Mouse (Mus musculus) lung, embryonic 14.5 days (tissue): ENCODE measurements around the gene Gcc1. TPM values are rescaled to one million over a fixed set of nuclear protein-coding genes. Genes with fewer than 3 reads are reported as not detected.

ENCODE experiments used
- ATAC-seq: fragments of 200-750 bp; cut with Nextera tagmentation; 2 replicates; pipeline ENCODE4 v1.8.0; 2017; ENCODE audit warnings: mild to moderate bottlenecking, moderate TSS enrichment, moderate library complexity; ENCODE audit not compliant: insufficient read depth
- DNase-seq: peaks from one replicate; pipeline ENCODE4 v3.0.0-alpha.2; 2015
- H3K27ac ChIP-seq: fragments of 300-500 bp; sonication (generic); 2 replicates; pipeline ENCODE4 v1.5.1; 2014; ENCODE audit warnings: low read depth, mild to moderate bottlenecking, moderate library complexity
- H3K27me3 ChIP-seq: fragments of 300-500 bp; sonication (generic); 2 replicates; pipeline ENCODE4 v1.6.1; 2014; ENCODE audit warnings: low read length, control low read depth; ENCODE audit not compliant: insufficient read depth
- H3K36me3 ChIP-seq: fragments of 300-500 bp; sonication (generic); 2 replicates; pipeline ENCODE4 v1.6.1; 2014; ENCODE audit warnings: control low read depth; ENCODE audit not compliant: insufficient read depth
- H3K4me1 ChIP-seq: fragments of 300-500 bp; sonication (generic); 2 replicates; pipeline ENCODE4 v1.6.1; 2014; ENCODE audit warnings: antibody characterized with exemption, control low read depth; ENCODE audit not compliant: insufficient read depth
- H3K4me2 ChIP-seq: fragments of 300-500 bp; sonication (generic); 2 replicates; pipeline ENCODE4 v1.6.1; 2014; ENCODE audit warnings: mild to moderate bottlenecking
- H3K4me3 ChIP-seq: fragments of 300-500 bp; sonication (generic); 2 replicates; pipeline ENCODE4 v1.5.1; 2014; ENCODE audit warnings: low read depth, low read length
- H3K9ac ChIP-seq: fragments of 300-500 bp; sonication (generic); 2 replicates; pipeline ENCODE4 v1.6.1; 2014
- H3K9me3 ChIP-seq: fragments of 300-500 bp; sonication (generic); 2 replicates; pipeline ENCODE4 v1.6.1; 2016; ENCODE audit warnings: low read depth, low read length, control low read depth
- CTCF ChIP-seq: IDR thresholded peaks from 2 replicates; pipeline ENCODE4 v1.5.1; 2016; ENCODE audit warnings: antibody characterized with exemption, low read depth
- WGBS: fragments of 180-500 bp; shearing (Covaris S2); extraction: QIAGEN DNeasy Blood & Tissue Kit; methylation state at CpG from one replicate; pipeline ENCODE4 v1.1.7; 2014; 5-methylcytosine and 5-hydroxymethylcytosine counted together
- polyA plus RNA-seq: library from polyadenylated mRNA; unstranded; fragments of >200 nt; fragmentation: Nextera tagmentation; extraction: Ambion mirVana; gene quantifications from 2 replicates; pipeline ENCODE4 v1.2.1, GENCODE M21; 2014

The Gcc1 gene
- polyA plus RNA-seq, 1 experiment from 2014 or later, result 7.1 TPM

DNA sequence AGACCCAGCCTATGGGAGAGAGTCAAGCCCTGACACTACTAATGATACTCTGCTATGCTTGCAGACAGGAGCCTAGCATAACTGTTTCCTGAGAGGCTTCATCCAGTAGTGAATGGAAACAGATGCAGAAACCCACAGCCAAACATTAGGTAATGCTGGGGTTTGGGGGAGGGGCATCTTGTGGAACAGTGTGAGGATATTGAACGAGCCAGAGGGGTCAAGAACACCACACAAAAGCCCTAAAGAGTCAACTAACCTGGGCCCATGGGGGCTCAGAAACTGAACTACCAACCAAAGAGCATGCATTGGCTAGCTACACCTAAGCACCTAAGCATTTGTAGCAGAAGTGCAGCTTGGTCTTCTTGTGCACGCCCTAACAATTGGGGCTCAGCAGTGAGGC lies 17.0 kb downstream of the Gcc1 start:
- no peak overlapping the region for H3K27ac ChIP-seq
- no peak overlapping the region for H3K4me2 ChIP-seq
- no peak for TF ChIP-seq CTCF
- no peak overlapping the region for H3K4me3 ChIP-seq
- H3K36me3 ChIP-seq, result peaks cover 9% of the 10 kb centered on the region; the same call in 1 of the 2 replicates
- H3K27me3 ChIP-seq, result no peaks in the 10 kb centered on the region
- no peaks in the 10 kb centered on the region for H3K9me3 ChIP-seq
- 68% methylated on average over 2 of the region's 2 CpGs for WGBS
- DNase-seq (no peak), ATAC-seq (no peak)
- H3K9ac ChIP-seq, result no peak overlapping the region
- H3K4me1 ChIP-seq, result no peaks in the 10 kb centered on the region

DNA sequence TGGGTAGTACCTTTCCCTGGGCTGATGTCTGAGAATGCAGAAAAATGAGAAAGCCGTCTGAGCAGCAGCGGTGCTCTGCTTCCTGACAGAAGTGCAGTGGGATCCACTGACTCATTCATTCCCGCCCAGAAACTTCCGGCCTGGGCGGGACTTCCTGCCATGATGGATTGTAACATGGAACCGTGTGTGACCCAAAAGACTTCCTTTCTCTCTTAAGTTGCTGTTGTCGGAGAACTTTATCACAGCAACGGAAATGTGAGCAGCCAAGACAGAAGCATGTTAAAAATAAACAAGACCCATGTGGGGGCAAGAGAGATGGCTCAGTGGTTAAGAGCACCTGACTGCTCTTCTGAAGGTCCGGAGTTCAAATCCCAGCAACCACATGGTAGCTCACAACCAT lies 18.1 kb downstream of the Gcc1 start:
- ATAC-seq (no peak), DNase-seq (peak; percentile 59)
- TF ChIP-seq CTCF, result no peak
- H3K9ac ChIP-seq, result no peak overlapping the region
- H3K27ac ChIP-seq, result no peak overlapping the region
- WGBS, result 65% methylated on average over 9 of the region's 9 CpGs
- H3K36me3 ChIP-seq, result 0 out of 2 replicates have a peak, but pooled peaks cover 1% of the 10 kb centered on the region
- H3K9me3 ChIP-seq, result no peaks in the 10 kb centered on the region
- H3K4me3 ChIP-seq, result no peak overlapping the region
- H3K4me2 ChIP-seq, result no peak overlapping the region
- no peaks in the 10 kb centered on the region for H3K27me3 ChIP-seq
- H3K4me1 ChIP-seq, result no peaks in the 10 kb centered on the region

DNA sequence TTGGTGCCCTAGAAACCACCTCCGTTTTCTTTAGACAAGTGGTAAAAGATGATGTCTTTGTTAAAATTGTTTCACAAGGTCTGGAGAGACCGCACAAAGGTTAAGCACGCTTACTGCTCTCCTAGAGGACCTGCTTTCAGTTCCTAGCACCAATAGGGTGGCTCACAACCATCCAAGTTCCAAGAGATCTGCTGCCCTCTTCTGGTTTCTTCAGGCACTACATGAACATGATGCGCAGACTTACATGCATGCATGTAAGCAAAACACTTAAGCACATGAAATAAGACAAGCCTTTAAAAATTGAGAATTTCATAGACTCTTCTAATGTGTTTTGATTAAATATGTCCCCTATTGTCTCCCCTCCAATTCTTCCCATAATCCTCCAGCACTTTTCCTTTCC lies 28.4 kb downstream of the Gcc1 start:
- 88% methylated on average over 4 of the region's 4 CpGs for WGBS
- Histone ChIP-seq H3K36me3 (no peaks in the 10 kb centered on the region), H3K4me1 (no peaks in the 10 kb centered on the region), H3K27me3 (peaks cover 27% of the 10 kb centered on the region), H3K4me2 (no peak overlapping the region), H3K9ac (no peak overlapping the region), H3K4me3 (no peak overlapping the region), H3K27ac (no peak overlapping the region), H3K9me3 (no peaks in the 10 kb centered on the region)
- peak; percentile 46; the same call in 1 of the 2 replicates for TF ChIP-seq CTCF
- peak; percentile 26 for DNase-seq
- ATAC-seq, result no peak

DNA sequence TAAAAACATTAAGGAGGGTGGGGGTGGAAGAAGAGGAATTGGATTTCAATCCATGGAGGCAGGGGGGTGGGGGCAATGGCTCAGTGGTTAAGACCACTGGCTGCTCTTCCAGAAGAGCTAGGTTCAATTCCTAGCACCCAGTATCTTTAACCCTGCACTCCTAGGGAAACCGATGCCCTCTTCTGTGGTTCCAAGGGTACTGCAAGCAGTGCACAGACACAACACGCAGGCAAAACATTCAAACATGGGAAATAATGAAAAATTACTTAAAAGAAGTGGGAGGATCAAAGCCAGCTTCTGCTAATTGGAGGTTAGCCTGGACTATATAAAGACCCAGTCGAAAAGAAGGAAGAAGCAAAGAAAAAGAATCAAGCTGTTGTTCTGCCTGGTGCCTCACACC lies 29.5 kb downstream of the Gcc1 start:
- Histone ChIP-seq H3K27me3 (peaks cover 27% of the 10 kb centered on the region), H3K4me2 (no peak overlapping the region), H3K36me3 (no peaks in the 10 kb centered on the region), H3K27ac (no peak overlapping the region), H3K9me3 (no peaks in the 10 kb centered on the region), H3K9ac (no peak overlapping the region), H3K4me1 (no peaks in the 10 kb centered on the region), H3K4me3 (no peak overlapping the region)
- peak; percentile 25; the same call in 1 of the 2 replicates for TF ChIP-seq CTCF
- ATAC-seq (no peak), DNase-seq (no peak)
- 81% methylated on average over 3 of the region's 3 CpGs for whole genome bisulfite sequencing

DNA sequence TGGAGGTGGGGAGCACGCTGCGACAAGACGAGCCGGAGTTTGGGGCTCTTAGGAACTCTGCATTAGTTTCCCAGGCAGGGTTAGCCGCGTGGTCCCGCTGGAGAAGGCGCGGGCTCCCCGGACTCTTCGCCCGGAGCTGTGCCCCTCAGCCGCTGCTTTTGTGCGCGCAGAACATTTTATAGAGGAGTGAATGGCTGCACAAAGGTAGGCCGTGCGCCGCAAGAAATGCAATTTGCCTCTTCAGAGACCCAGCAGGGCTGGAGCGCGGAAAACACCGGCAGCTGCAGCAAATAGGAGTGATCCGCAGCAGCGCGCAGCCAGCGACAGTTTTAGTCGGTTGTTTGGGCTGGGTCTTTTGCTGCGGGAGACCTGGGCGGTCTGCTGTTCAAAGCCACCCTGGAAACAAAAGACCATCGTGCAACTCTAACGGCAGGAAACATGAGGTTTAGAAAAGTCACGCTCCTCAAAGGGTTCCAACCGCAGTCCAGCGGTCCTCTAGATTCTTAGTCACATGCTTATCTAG lies 30.4 kb downstream of the Gcc1 start, which contains the start of gene Zfp800:
Gene Zfp800 (minus strand): TSS at position 325 of the 523 bp plus-strand sequence.
- H3K4me1 ChIP-seq, result no peaks in the 10 kb centered on the region
- peak within 1 kb of the TSS; percentile 65 for H3K4me2 ChIP-seq
- H3K4me3 ChIP-seq, result peak within 1 kb of the TSS; percentile 34
- peak; percentile 52 for DNase-seq
- 2% methylated on average over 33 of the region's 33 CpGs for WGBS
- H3K9ac ChIP-seq, result peak within 1 kb of the TSS; percentile 33; the same call in 1 of the 2 replicates
- H3K27ac ChIP-seq, result no peak within 1 kb of the TSS
- ATAC-seq, result no peak
- no peaks in the 10 kb centered on the region for H3K36me3 ChIP-seq
- H3K9me3 ChIP-seq, result no peaks in the 10 kb centered on the region
- peaks cover 27% of the 10 kb centered on the region for H3K27me3 ChIP-seq
- no peak for TF ChIP-seq CTCF

DNA sequence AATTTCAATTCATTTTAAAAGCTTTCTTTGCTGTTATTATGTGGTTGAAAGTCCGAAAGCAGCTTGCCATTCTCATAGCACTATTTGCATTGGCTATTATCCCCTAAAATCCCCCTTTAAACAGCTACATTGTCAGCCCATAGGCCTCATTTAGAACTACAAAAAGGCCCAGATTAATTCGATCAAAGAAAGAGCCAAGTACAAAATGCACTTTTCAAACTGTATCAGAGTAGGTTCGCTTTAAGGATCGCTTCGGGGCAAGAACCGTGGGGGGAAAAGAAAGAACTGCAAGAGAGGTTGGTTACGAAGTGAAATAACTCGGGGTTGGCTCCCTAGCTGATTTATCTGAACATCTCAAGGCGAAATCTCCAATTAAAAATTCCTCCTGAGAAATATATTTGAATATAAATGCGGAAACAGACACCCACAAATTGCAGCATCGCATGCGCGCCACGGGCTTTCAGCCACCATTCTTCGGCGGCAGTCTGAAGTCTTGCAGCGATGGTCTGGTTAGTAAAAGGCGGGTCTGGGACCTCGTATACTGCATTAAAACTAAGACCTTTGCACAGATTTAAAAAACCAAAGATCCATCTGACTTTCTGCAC lies 31.2 kb downstream of the Gcc1 start:
- no peak overlapping the region for H3K27ac ChIP-seq
- H3K4me1 ChIP-seq, result no peaks in the 10 kb centered on the region
- ATAC-seq, result no peak
- peak overlapping the region; percentile 65 for H3K4me2 ChIP-seq
- H3K9ac ChIP-seq, result no peak overlapping the region
- no peaks in the 10 kb centered on the region for H3K9me3 ChIP-seq
- WGBS, result 3% methylated on average over 19 of the region's 19 CpGs
- no peak for TF ChIP-seq CTCF
- peaks cover 27% of the 10 kb centered on the region for H3K27me3 ChIP-seq
- peak; percentile 66 for DNase-seq
- H3K36me3 ChIP-seq, result no peaks in the 10 kb centered on the region
- H3K4me3 ChIP-seq, result peak overlapping the region; percentile 34

DNA sequence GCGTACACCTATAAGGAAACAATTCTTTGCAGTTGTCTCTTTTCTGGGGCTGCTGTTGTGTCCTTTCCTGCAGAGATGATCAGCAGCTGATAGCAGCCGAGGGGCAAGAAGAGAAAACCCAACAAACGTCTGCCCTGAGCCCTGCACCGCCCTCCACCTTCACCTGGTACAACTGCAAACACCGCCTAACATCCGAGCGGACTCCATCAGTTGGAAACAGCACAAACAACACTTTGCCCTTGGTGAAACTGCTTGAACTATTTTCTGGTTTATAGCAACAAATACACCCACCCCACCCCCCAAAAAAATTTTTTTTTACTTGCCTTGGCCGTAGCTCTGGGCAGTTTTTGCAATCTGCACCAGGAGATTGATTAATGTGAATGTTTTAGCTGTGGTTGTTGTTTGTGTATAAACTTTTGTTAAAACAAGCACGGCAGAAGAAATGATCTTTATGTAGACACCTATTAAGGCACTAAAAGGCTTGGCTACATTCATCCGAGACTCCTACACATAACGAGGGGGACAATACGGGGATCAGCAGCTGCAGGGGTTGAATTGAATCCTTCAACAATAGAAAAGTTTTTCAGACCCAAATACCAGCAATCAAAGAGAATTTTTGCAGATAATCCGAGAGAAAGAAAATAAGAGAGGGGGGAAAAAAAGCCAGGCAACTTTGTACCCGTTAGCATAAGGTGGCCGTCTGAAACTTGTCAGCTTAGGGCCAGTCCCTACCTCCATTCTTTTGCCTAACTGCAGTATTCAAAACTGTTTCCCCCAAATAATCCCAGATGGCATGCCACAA lies 31.9 kb downstream of the Gcc1 start:
- 27% methylated on average over 15 of the region's 15 CpGs for WGBS
- peak overlapping the region; percentile 34 for H3K4me3 ChIP-seq
- no peak for DNase-seq
- H3K4me2 ChIP-seq, result peak overlapping the region; percentile 65; the same call in 1 of the 2 replicates
- ATAC-seq, result no peak
- no peaks in the 10 kb centered on the region for H3K4me1 ChIP-seq
- H3K9ac ChIP-seq, result no peak overlapping the region
- H3K36me3 ChIP-seq, result no peaks in the 10 kb centered on the region
- H3K9me3 ChIP-seq, result no peaks in the 10 kb centered on the region
- peaks cover 27% of the 10 kb centered on the region for H3K27me3 ChIP-seq
- no peak for TF ChIP-seq CTCF
- no peak overlapping the region for H3K27ac ChIP-seq
